Mouse (Mus musculus): ENCODE measurements at regions not wholly inside any gene's neighbourhood (a gene's known extent, or its start where the extent isn't known, plus 50 kb on each side); places are given as distances from the start of the nearest gene placed in this dataset.

- TF ChIP-seq CTCF (conservative IDR thresholded peaks at IDR 0.05; ENCODE audit: low read length) (no peak), POU5F1 (IDR thresholded peaks at IDR 0.05; ENCODE audit: borderline replicate concordance, low read length) (no peak), NANOG (IDR thresholded peaks at IDR 0.05; ENCODE audit: borderline replicate concordance, low read length) (no peak)
Observed at GRCm38 (mm10) chr4:72379515-72379914, 178.8 kb upstream of the Tle1 start.

Data from E14TG2a.4 (cell line).